Mouse (Mus musculus) bone marrow, adult 2 months (tissue): ENCODE results near the gene Hoxc4.

Source experiments
- CTCF ChIP-seq: fragments of 200-500 bp; IDR thresholded peaks from 2 replicates; pipeline ENCODE4 v1.5.1; 2011; ENCODE audit warnings: low read length, control low read depth; ENCODE audit not compliant: control insufficient read depth, insufficient read depth
- POLR2A ChIP-seq: fragments of 200-500 bp; IDR thresholded peaks from 2 replicates; pipeline ENCODE4 v1.6.1; 2011; ENCODE audit warnings: low read depth, mild to moderate bottlenecking, control low read depth, low read length, borderline replicate concordance; ENCODE audit not compliant: control insufficient read depth

- TF ChIP-seq CTCF (no peak), POLR2A (no peak)
Measured at GRCm38 (mm10) chr15:102984925-102985324, 33.8 kb upstream of the Hoxc4 start.
